Mouse (Mus musculus): ENCODE measurements at regions not wholly inside any gene's neighbourhood (a gene's known extent, or its start where the extent isn't known, plus 50 kb on each side); places are given as distances from the start of the nearest gene placed in this dataset.

DNA sequence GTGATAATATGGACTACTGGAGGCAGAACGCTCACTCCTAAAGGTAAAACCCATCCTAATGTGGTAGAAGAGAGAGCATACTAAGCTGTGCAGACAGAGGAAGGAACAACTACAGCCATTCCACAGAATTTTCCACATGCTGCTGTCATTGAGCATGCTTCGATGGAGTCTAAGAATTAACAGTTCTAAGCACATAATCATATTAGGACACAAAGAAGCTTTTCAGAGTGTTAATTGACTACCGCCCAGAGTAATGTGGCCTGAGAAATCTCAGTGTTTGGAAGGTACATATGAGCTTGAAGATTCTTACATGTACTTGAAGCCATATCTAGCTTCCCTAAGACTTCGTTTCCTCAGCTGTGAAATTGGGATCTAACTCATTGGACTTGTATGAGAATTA lies 508.3 kb upstream of the Dmac1 start:
- 64% methylated on average over 4 of the region's 4 CpGs for WGBS (ENCODE audit: insufficient replicate concordance)
- Histone ChIP-seq H3K27ac (ENCODE audit: low read length) (no peak overlapping the region), H3K4me2 (ENCODE audit: low read depth, low read length) (no peak overlapping the region)

DNA sequence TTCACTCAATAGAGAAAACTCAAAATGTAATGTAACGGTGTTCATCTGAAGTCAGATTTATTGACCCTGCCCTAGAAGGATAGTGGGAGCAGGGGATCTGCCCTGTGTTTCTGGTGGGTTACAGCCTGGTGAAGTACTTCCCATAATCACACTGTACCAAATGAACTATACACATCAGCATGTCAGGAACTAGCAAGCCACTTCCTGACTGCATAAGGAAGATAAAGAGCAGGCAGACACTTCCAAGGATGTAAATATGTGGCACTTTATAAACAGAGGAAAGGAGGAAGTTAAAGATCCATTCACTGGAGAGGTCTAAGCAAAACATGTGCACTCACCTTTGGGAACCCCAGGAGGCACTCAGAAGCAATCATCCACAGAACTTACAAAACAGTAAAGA lies 501.4 kb upstream of the Dmac1 start:
- 0 out of 2 replicates have a peak, but pooled peaks have one; percentile 19 for ATAC-seq (ENCODE audit: low read depth)

More for the DNA sequence above, 508.3 kb upstream of the Dmac1 start:
- Histone ChIP-seq H3K9ac (ENCODE audit: low read depth, low read length) (no peak overlapping the region), H3K9me3 (replicated peaks; ENCODE audit: control insufficient read depth, low read length) (no peaks in the 10 kb centered on the region), H3K4me3 (ENCODE audit: low read depth, low read length) (no peak overlapping the region), H3K4me1 (ENCODE audit: control insufficient read depth, low read depth, low read length) (no peaks in the 10 kb centered on the region), H3K27me3 (ENCODE audit: control insufficient read depth, insufficient read depth, low read depth, low read length) (no peaks in the 10 kb centered on the region), H3K36me3 (ENCODE audit: control insufficient read depth, insufficient read depth) (no peaks in the 10 kb centered on the region)
- ATAC-seq (ENCODE audit: low read depth): no peak

DNA sequence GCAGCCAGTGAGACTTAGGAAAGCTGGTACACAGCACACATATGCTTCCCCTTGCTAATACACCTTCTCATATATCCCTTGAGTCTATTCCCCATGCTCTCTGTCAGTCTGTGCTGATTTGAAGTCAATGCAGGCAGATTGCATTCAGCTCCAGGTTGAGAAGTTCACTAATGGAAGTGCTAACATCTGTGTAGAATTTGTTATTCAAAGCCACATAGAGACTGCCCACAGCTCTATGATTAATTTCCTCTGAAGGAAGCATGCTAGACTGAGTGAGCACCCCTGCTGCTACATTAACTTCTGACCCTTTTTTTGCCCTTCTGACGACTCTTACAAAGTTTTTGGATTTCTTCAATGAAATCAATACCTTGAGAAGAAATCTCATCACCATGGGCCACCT lies 486.0 kb upstream of the Dmac1 start:
- H3K27me3 ChIP-seq (ENCODE audit: control insufficient read depth, insufficient read depth, low read depth, low read length): no peaks in the 10 kb centered on the region
- no peaks in the 10 kb centered on the region for H3K9me3 ChIP-seq (replicated peaks; ENCODE audit: control insufficient read depth, low read length)
- H3K4me1 ChIP-seq (ENCODE audit: control insufficient read depth, low read depth, low read length): no peaks in the 10 kb centered on the region
- WGBS (ENCODE audit: insufficient replicate concordance): 33% methylated on average over 1 of the region's 1 CpGs
- no peak for ATAC-seq (ENCODE audit: low read depth)
- no peaks in the 10 kb centered on the region for H3K36me3 ChIP-seq (ENCODE audit: control insufficient read depth, insufficient read depth)
- no peak overlapping the region for H3K27ac ChIP-seq (ENCODE audit: low read length)
- no peak overlapping the region for H3K4me3 ChIP-seq (ENCODE audit: low read depth, low read length)
- no peak overlapping the region for H3K9ac ChIP-seq (ENCODE audit: low read depth, low read length)
- H3K4me2 ChIP-seq (ENCODE audit: low read depth, low read length): no peak overlapping the region

More for the DNA sequence above, 501.4 kb upstream of the Dmac1 start:
- Histone ChIP-seq H3K9ac (ENCODE audit: low read depth, low read length) (no peak overlapping the region), H3K4me2 (ENCODE audit: low read depth, low read length) (no peak overlapping the region), H3K4me3 (ENCODE audit: low read depth, low read length) (no peak overlapping the region), H3K36me3 (ENCODE audit: control insufficient read depth, insufficient read depth) (no peaks in the 10 kb centered on the region), H3K9me3 (replicated peaks; ENCODE audit: control insufficient read depth, low read length) (no peaks in the 10 kb centered on the region), H3K27ac (ENCODE audit: low read length) (no peak overlapping the region), H3K4me1 (ENCODE audit: control insufficient read depth, low read depth, low read length) (no peaks in the 10 kb centered on the region), H3K27me3 (ENCODE audit: control insufficient read depth, insufficient read depth, low read depth, low read length) (no peaks in the 10 kb centered on the region)
- WGBS (ENCODE audit: insufficient replicate concordance): 26% methylated on average over 1 of the region's 1 CpGs

DNA sequence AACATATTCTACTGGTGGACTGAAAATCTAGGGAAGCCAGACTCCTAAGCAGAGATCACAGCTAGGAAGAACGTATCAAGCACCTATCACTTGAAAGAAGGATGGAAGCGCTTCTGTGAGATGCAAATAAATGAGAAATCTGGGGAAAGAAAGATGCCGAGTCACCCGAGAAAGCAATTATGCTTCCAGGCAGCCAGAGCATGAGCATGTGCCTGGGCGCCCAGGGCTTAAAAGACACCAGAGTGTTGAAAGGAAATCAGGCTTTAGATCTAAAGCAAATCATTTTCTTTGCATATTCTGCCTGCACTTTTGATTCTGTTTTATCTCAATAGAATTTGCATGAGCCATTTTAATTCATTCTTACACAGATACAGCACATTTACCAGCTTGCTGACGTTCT lies 466.5 kb upstream of the Dmac1 start:
- no peaks in the 10 kb centered on the region for H3K27me3 ChIP-seq (ENCODE audit: control insufficient read depth, insufficient read depth, low read depth, low read length)
- no peak overlapping the region for H3K4me3 ChIP-seq (ENCODE audit: low read depth, low read length)
- no peaks in the 10 kb centered on the region for H3K4me1 ChIP-seq (ENCODE audit: control insufficient read depth, low read depth, low read length)
- WGBS (ENCODE audit: insufficient replicate concordance): 52% methylated on average over 6 of the region's 6 CpGs
- H3K36me3 ChIP-seq (ENCODE audit: control insufficient read depth, insufficient read depth): no peaks in the 10 kb centered on the region
- H3K9me3 ChIP-seq (replicated peaks; ENCODE audit: control insufficient read depth, low read length): no peaks in the 10 kb centered on the region
- no peak overlapping the region for H3K4me2 ChIP-seq (ENCODE audit: low read depth, low read length)
- ATAC-seq (ENCODE audit: low read depth): no peak
- no peak overlapping the region for H3K9ac ChIP-seq (ENCODE audit: low read depth, low read length)
- H3K27ac ChIP-seq (ENCODE audit: low read length): no peak overlapping the region

DNA sequence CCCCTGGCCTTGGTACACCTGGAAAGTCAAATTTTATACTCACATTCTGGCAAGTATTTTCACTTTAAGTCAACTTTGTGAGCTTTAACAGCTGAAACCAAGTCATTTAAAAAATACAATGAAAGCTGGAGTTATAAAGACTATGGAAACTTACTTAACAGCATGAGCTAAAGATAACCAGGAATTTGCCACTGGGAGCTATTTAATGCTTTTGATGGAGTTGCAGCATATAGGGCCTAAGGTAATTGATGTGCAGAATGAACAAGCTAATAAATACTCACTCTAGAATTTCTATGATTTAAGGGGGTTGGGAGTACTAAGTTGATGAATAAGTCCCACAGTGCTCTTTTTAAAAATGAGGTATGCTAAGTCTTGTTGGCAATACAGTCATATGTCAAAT lies 463.5 kb upstream of the Dmac1 start:
- H3K4me3 ChIP-seq (ENCODE audit: low read depth, low read length): no peak overlapping the region
- no peak overlapping the region for H3K9ac ChIP-seq (ENCODE audit: low read depth, low read length)
- no peaks in the 10 kb centered on the region for H3K36me3 ChIP-seq (ENCODE audit: control insufficient read depth, insufficient read depth)
- no peaks in the 10 kb centered on the region for H3K4me1 ChIP-seq (ENCODE audit: control insufficient read depth, low read depth, low read length)
- ATAC-seq (ENCODE audit: low read depth): no peak
- no peaks in the 10 kb centered on the region for H3K9me3 ChIP-seq (replicated peaks; ENCODE audit: control insufficient read depth, low read length)
- no peaks in the 10 kb centered on the region for H3K27me3 ChIP-seq (ENCODE audit: control insufficient read depth, insufficient read depth, low read depth, low read length)
- H3K4me2 ChIP-seq (ENCODE audit: low read depth, low read length): no peak overlapping the region
- no peak overlapping the region for H3K27ac ChIP-seq (ENCODE audit: low read length)

DNA sequence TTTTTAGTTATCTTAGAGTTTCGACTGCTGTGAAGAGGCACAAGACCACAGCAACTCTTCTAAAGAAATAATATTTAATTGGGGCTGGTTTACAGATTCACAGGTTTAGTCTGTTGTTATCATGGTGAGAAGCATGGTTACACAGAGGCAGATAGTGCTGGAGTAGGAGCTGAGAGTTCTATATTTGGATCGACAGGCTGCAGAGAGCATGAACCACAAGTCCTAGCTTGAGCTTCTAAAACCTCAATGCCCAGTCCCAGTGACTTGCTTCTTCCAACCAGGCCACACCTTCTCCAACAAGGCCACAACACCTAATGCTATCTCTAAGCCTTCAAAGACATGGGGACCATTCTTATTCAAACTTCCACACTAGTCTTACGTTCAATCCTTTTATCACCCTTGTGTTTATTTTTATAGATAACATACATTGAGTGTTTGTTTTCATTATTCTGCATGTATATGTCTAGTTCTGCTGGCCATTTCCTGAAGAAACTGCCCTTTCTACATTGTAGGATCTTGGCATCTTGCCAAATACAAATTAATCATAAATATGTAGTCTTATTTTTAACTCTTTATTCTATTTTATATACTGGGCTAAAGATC lies 452.8 kb upstream of the Dmac1 start:
- Histone ChIP-seq H3K9me3 (replicated peaks; ENCODE audit: control insufficient read depth, low read length) (no peaks in the 10 kb centered on the region), H3K27ac (ENCODE audit: low read length) (no peak overlapping the region), H3K27me3 (ENCODE audit: control insufficient read depth, insufficient read depth, low read depth, low read length) (no peaks in the 10 kb centered on the region), H3K9ac (ENCODE audit: low read depth, low read length) (no peak overlapping the region), H3K36me3 (ENCODE audit: control insufficient read depth, insufficient read depth) (no peaks in the 10 kb centered on the region), H3K4me1 (ENCODE audit: control insufficient read depth, low read depth, low read length) (no peaks in the 10 kb centered on the region), H3K4me3 (ENCODE audit: low read depth, low read length) (no peak overlapping the region), H3K4me2 (ENCODE audit: low read depth, low read length) (no peak overlapping the region)
- ATAC-seq (ENCODE audit: low read depth): 0 out of 2 replicates have a peak, but pooled peaks have one; percentile 9
- WGBS (ENCODE audit: insufficient replicate concordance): 29% methylated on average over 3 of the region's 3 CpGs

DNA sequence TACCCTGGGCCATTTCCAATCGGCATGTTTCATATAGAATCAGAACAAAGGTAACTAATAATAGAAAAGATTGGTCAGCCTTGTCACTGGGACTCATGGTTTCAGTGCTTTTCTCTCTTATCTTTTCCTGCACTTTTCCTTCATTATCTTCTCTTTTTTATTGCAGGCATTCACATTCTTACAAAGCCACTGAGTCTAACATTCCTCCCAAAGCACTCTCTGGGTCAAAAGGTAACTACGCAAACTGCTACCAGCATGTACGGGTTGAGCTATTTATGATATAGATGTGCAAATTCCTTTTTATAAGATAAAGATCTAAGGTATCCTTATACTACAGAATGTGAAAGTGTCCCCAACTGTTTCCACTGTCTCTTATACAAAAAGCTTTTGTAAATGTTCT lies 436.5 kb upstream of the Dmac1 start:
- Histone ChIP-seq H3K27ac (ENCODE audit: low read length) (no peak overlapping the region), H3K4me2 (ENCODE audit: low read depth, low read length) (no peak overlapping the region), H3K36me3 (ENCODE audit: control insufficient read depth, insufficient read depth) (no peaks in the 10 kb centered on the region), H3K9ac (ENCODE audit: low read depth, low read length) (no peak overlapping the region), H3K9me3 (replicated peaks; ENCODE audit: control insufficient read depth, low read length) (no peaks in the 10 kb centered on the region), H3K27me3 (ENCODE audit: control insufficient read depth, insufficient read depth, low read depth, low read length) (no peaks in the 10 kb centered on the region), H3K4me1 (ENCODE audit: control insufficient read depth, low read depth, low read length) (no peaks in the 10 kb centered on the region), H3K4me3 (ENCODE audit: low read depth, low read length) (no peak overlapping the region)
- ATAC-seq (ENCODE audit: low read depth): no peak
- WGBS (ENCODE audit: insufficient replicate concordance): 64% methylated on average over 3 of the region's 3 CpGs

DNA sequence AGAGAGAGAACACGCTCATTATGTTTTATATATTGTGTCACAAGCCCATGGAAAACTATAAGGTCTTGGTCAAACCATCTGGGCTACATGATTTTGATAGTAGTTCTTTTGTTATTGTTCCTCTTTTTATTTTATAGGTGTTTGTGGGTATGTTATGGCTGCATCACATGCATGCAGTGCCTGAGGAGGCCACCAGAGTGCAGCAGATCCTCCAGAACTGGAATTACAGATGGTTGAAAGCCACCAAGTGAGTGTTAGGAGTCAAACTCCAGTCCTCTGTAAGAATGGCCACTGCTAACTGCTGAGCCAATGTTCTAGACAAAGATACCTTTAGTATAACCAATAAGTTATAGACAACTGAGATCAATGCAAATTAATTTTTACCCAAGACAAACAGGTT lies 435.9 kb upstream of the Dmac1 start:
- Histone ChIP-seq H3K4me1 (ENCODE audit: control insufficient read depth, low read depth, low read length) (no peaks in the 10 kb centered on the region), H3K9ac (ENCODE audit: low read depth, low read length) (no peak overlapping the region), H3K9me3 (replicated peaks; ENCODE audit: control insufficient read depth, low read length) (no peaks in the 10 kb centered on the region), H3K36me3 (ENCODE audit: control insufficient read depth, insufficient read depth) (no peaks in the 10 kb centered on the region), H3K27me3 (ENCODE audit: control insufficient read depth, insufficient read depth, low read depth, low read length) (no peaks in the 10 kb centered on the region), H3K4me3 (ENCODE audit: low read depth, low read length) (no peak overlapping the region), H3K4me2 (ENCODE audit: low read depth, low read length) (no peak overlapping the region), H3K27ac (ENCODE audit: low read length) (no peak overlapping the region)
- ATAC-seq (ENCODE audit: low read depth): no peak
- 70% methylated on average over 1 of the region's 1 CpGs for WGBS (ENCODE audit: insufficient replicate concordance)

DNA sequence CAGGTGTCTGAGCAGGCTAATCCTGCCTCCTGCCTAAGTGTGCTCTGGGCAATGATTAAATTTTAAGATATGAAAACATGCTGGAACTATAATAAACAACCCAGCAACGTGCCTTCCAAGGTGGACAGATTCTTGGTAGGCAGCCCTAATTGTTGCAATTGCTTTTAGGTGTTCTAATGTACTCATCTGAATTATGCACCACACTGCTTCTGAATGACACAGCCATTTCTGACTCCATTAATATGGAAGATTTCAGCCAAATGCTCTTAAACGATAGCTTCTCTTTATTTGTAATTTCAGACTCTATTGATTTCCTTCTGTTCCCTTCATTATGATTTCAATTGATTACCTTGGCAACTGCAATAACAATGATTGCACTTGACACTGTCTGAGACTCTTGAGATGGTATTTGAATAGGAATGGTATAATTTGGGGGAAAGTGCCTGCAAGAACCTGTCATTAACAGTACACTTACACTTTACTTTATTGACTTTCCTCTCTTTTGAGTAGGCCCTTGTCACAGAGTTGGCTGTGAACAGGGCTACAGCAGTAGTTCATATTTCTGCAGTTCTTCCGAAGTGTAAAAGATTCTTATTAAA lies 422.8 kb upstream of the Dmac1 start:
- Histone ChIP-seq H3K4me3 (ENCODE audit: low read depth, low read length) (no peak overlapping the region), H3K4me1 (ENCODE audit: control insufficient read depth, low read depth, low read length) (no peaks in the 10 kb centered on the region), H3K27me3 (ENCODE audit: control insufficient read depth, insufficient read depth, low read depth, low read length) (no peaks in the 10 kb centered on the region), H3K4me2 (ENCODE audit: low read depth, low read length) (no peak overlapping the region), H3K9ac (ENCODE audit: low read depth, low read length) (no peak overlapping the region), H3K27ac (ENCODE audit: low read length) (no peak overlapping the region), H3K36me3 (ENCODE audit: control insufficient read depth, insufficient read depth) (no peaks in the 10 kb centered on the region), H3K9me3 (replicated peaks; ENCODE audit: control insufficient read depth, low read length) (no peaks in the 10 kb centered on the region)
- WGBS (ENCODE audit: insufficient replicate concordance): 53% methylated on average over 3 of the region's 3 CpGs
- ATAC-seq (ENCODE audit: low read depth): no peak
